Mouse (Mus musculus) stomach, postnatal 0 days (tissue): ENCODE results near the gene Cln3. TPM values are rescaled to one million over a fixed set of nuclear protein-coding genes. Genes with fewer than 3 reads are reported as not detected.
A peak's percentile ranks its signal among the peaks of the same experiment; 100 is the strongest.

Experiments used
- ATAC-seq: fragments of 200-750 bp; cut with Nextera tagmentation; 2 replicates; pipeline ENCODE4 v1.8.0; 2017; ENCODE audit not compliant: low FRiP score, low TSS enrichment
- DNase-seq: peaks from one replicate; pipeline ENCODE4 v3.0.0-alpha.2; 2016; ENCODE audit warnings: low spot score
- H3K27ac ChIP-seq: fragments of 300-500 bp; sonication (generic); replicated peaks from 2 replicates; pipeline ENCODE4 v1.5.1; 2014; ENCODE audit warnings: mild to moderate bottlenecking, control low read depth
- H3K27me3 ChIP-seq: fragments of 300-500 bp; sonication (generic); 2 replicates; pipeline ENCODE4 v1.6.1; 2014; ENCODE audit warnings: low read length; ENCODE audit not compliant: control insufficient read depth, insufficient read depth
- H3K36me3 ChIP-seq: fragments of 300-500 bp; sonication (generic); 2 replicates; pipeline ENCODE4 v1.6.1; 2014; ENCODE audit warnings: low read length, mixed read lengths; ENCODE audit not compliant: control insufficient read depth, insufficient read depth
- H3K4me1 ChIP-seq: fragments of 300-500 bp; sonication (generic); replicated peaks from 2 replicates; pipeline ENCODE4 v1.6.1; 2014; ENCODE audit warnings: antibody characterized with exemption; ENCODE audit not compliant: control insufficient read depth, insufficient read depth
- H3K4me2 ChIP-seq: fragments of 300-500 bp; sonication (generic); replicated peaks from 2 replicates; pipeline ENCODE4 v1.6.1; 2014; ENCODE audit warnings: low read depth, mild to moderate bottlenecking, control low read depth, moderate library complexity
- H3K4me3 ChIP-seq: fragments of 300-500 bp; sonication (generic); 2 replicates; pipeline ENCODE4 v1.5.1; 2014; ENCODE audit warnings: low read depth, low read length, control low read depth
- H3K9ac ChIP-seq: fragments of 300-500 bp; sonication (generic); 2 replicates; pipeline ENCODE4 v1.6.1; 2014; ENCODE audit warnings: mild to moderate bottlenecking, low read length, control low read depth, mixed read lengths
- H3K9me3 ChIP-seq: fragments of 300-500 bp; sonication (generic); 2 replicates; pipeline ENCODE4 v1.6.1; 2016; ENCODE audit warnings: low read length; ENCODE audit not compliant: control insufficient read depth
- CTCF ChIP-seq: IDR thresholded peaks from 2 replicates; pipeline ENCODE4 v1.5.1; 2016; ENCODE audit warnings: antibody characterized with exemption, low read depth, mild to moderate bottlenecking, moderate library complexity
- EP300 ChIP-seq: optimal IDR thresholded peaks from 2 replicates; pipeline ENCODE3; 2016; ENCODE audit warnings: antibody characterized with exemption
- WGBS: fragments of 180-500 bp; shearing (Covaris S2); extraction: QIAGEN DNeasy Blood & Tissue Kit; methylation state at CpG from one replicate; pipeline ENCODE4 v1.1.7; 2014; 5-methylcytosine and 5-hydroxymethylcytosine counted together
- polyA plus RNA-seq: library from polyadenylated mRNA; unstranded; fragments of >200 nt; fragmentation: Nextera tagmentation; extraction: Ambion mirVana; gene quantifications from 2 replicates; pipeline ENCODE4 v1.2.1, GENCODE M21; 2015

Cln3 gene
- polyA plus RNA-seq, 1 experiment from 2014 or later, result 17.7 TPM

DNA sequence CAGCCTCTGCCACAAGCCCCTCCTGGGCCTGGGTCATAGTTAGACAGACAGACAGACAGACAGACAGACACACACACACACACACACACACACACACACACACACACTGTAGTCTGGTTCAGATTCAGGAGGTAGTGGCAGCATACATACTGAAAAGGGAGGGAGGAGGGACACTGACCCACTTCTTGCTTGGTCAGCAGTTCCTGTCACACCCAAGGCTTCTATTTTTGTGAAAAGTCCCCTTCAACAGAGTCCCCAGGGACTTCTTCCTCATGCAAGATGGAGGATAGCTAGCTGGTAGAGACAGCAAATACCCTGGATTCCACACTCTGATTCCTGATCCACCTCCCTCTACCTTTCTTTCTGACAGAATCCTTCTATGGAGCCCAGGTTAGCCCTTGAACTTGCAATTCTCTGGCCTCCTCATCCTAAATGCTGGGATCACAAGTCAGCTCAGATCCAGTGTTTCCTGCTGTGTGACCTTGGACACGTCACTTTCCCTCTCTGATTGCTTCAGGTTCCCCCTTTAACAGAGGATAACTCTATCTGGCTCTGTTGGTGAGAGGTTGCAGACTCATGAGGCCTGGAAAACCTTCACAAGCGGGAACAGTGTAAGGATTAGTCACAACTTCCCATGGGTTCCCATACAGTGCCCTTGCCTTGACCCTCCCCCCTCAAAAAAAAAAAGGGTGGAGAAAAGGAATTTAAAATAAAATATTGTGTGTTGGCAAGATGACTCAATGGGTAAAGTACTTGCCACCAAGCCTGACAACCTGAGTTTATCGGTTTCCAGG lies 40.4 kb upstream of the Cln3 start:
- 65% methylated on average over 3 of the region's 3 CpGs for WGBS
- peak overlapping the region; percentile 33; the same call in 1 of the 2 replicates for H3K4me2 ChIP-seq
- no peak for DNase-seq
- no peaks in the 10 kb centered on the region for H3K36me3 ChIP-seq
- no peak overlapping the region for H3K4me3 ChIP-seq
- no peaks in the 10 kb centered on the region; the same call in 1 of the 2 replicates for H3K4me1 ChIP-seq
- H3K27me3 ChIP-seq, result no peaks in the 10 kb centered on the region
- ATAC-seq, result no peak
- no peak for TF ChIP-seq EP300
- TF ChIP-seq CTCF, result no peak
- no peak overlapping the region for H3K9ac ChIP-seq
- H3K27ac ChIP-seq, result peak overlapping the region; percentile 65
- H3K9me3 ChIP-seq, result no peaks in the 10 kb centered on the region

DNA sequence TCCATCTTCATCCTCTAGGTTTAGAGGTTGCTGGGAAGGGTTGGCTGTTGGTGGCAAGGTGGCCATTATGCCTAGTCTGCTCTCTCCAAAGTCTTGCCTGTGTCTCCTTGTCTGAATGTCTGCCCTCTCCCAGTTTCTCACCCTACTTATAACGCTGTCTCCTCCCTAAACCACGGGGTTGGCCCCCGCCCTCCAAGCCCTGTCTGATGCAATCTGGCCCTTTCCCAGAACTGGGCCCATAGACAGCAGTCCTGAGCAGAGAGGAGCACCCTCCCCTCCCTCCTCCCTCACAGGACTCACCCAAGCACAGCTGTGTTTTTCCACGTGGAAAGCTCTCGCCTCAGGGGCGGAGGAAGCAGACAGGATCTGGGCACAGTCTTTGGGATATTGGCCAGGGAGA lies 39.8 kb upstream of the Cln3 start:
- Histone ChIP-seq H3K4me1 (no peaks in the 10 kb centered on the region; the same call in 1 of the 2 replicates), H3K27ac (peak overlapping the region; percentile 65), H3K9ac (0 out of 2 replicates have a peak overlapping the region, but pooled peaks have one; percentile 13), H3K4me3 (peak overlapping the region; percentile 19), H3K9me3 (no peaks in the 10 kb centered on the region), H3K36me3 (no peaks in the 10 kb centered on the region), H3K4me2 (peak overlapping the region; percentile 33), H3K27me3 (no peaks in the 10 kb centered on the region)
- no peak for TF ChIP-seq EP300
- no peak for TF ChIP-seq CTCF
- ATAC-seq (peak; percentile 90), DNase-seq (peak; percentile 72)
- 16% methylated on average over 6 of the region's 6 CpGs for WGBS

GRCm38 (mm10) chr7:126624774-126625173 lies 39.2 kb upstream of the Cln3 start:
- no peaks in the 10 kb centered on the region; the same call in 1 of the 2 replicates for H3K4me1 ChIP-seq
- DNase-seq (no peak), ATAC-seq (no peak)
- no peak overlapping the region for H3K9ac ChIP-seq
- H3K4me2 ChIP-seq, result peak overlapping the region; percentile 33
- peak overlapping the region; percentile 65 for H3K27ac ChIP-seq
- 58% methylated on average over 16 of the region's 16 CpGs for WGBS
- H3K36me3 ChIP-seq, result no peaks in the 10 kb centered on the region
- H3K27me3 ChIP-seq, result no peaks in the 10 kb centered on the region
- H3K9me3 ChIP-seq, result no peaks in the 10 kb centered on the region
- peak overlapping the region; percentile 19 for H3K4me3 ChIP-seq
- TF ChIP-seq CTCF (no peak), EP300 (no peak)

DNA sequence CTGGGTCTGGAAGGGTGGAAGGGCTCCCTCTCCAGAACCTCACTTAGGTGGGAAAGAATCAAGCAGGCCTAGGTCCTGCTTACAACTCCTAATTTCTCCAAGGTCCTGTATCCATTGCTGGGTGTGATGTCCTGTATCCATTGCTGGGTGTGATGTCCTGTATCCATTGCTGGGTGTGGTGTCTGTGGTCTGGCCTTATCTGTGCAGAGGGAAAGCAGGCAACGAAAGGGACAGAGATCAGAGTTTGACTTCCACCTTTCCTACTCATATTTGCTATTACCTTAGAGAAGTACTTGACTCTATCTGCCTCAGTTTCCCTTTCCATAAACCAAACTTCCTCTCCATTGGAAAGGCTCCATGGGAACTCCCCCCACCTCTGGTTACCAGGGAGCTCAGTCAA lies 37.8 kb upstream of the Cln3 start:
- no peaks in the 10 kb centered on the region; the same call in 1 of the 2 replicates for H3K4me1 ChIP-seq
- no peak for DNase-seq
- H3K9me3 ChIP-seq, result no peaks in the 10 kb centered on the region
- no peak for ATAC-seq
- WGBS, result 84% methylated on average over 1 of the region's 1 CpGs
- H3K4me2 ChIP-seq, result no peak overlapping the region
- H3K27me3 ChIP-seq, result no peaks in the 10 kb centered on the region
- no peaks in the 10 kb centered on the region for H3K36me3 ChIP-seq
- H3K4me3 ChIP-seq, result no peak overlapping the region
- no peak overlapping the region for H3K27ac ChIP-seq
- TF ChIP-seq CTCF, result no peak
- no peak for TF ChIP-seq EP300
- H3K9ac ChIP-seq, result no peak overlapping the region

GRCm38 (mm10) chr7:126621452-126622359 lies 36.1 kb upstream of the Cln3 start:
- no peak for TF ChIP-seq CTCF
- TF ChIP-seq EP300, result no peak
- no peak overlapping the region for H3K27ac ChIP-seq
- DNase-seq, result no peak
- 64% methylated on average over 9 of the region's 9 CpGs for WGBS
- no peak overlapping the region for H3K9ac ChIP-seq
- H3K9me3 ChIP-seq, result no peaks in the 10 kb centered on the region
- H3K4me2 ChIP-seq, result no peak overlapping the region
- H3K4me3 ChIP-seq, result no peak overlapping the region
- no peaks in the 10 kb centered on the region for H3K36me3 ChIP-seq
- no peak for ATAC-seq
- H3K27me3 ChIP-seq, result no peaks in the 10 kb centered on the region
- H3K4me1 ChIP-seq, result no peaks in the 10 kb centered on the region; the same call in 1 of the 2 replicates
